Mouse (Mus musculus) brain, embryonic 14.5 days (tissue): ENCODE data around the gene Dthd1. TPM values are rescaled to one million over a fixed set of nuclear protein-coding genes. Genes with fewer than 3 reads are reported as not detected.

Experiments
- DNase-seq: peaks from one replicate; pipeline ENCODE4 v3.0.0-alpha.2; 2011; ENCODE audit warnings: low read depth
- CTCF ChIP-seq: fragments of 200-500 bp; IDR thresholded peaks from 2 replicates; pipeline ENCODE4 v1.5.1; 2012; ENCODE audit warnings: inconsistent platforms, mild to moderate bottlenecking, moderate library complexity, borderline replicate concordance; ENCODE audit not compliant: insufficient read depth, insufficient read length; ENCODE audit errors: extremely low read depth
- POLR2A ChIP-seq: fragments of 200-500 bp; IDR thresholded peaks from 2 replicates; pipeline ENCODE4 v1.6.1; 2012; ENCODE audit warnings: mild to moderate bottlenecking, inconsistent platforms, borderline replicate concordance; ENCODE audit not compliant: poor library complexity, insufficient read depth, insufficient read length, severe bottlenecking; ENCODE audit errors: extremely low read depth
- polyA plus RNA-seq: library from polyadenylated mRNA; depleted of rRNA; stranded (reverse); fragments of >200 nt; gene quantifications from 2 replicates; pipeline ENCODE4 v1.2.3, GENCODE M21; 2012; rRNA removed

The Dthd1 gene
- polyA plus RNA-seq, 1 experiment = not detected

GRCm38 (mm10) chr5:62906954-62907353 is 93.3 kb downstream of the Dthd1 start:
- peak; percentile 30 for DNase-seq
- no peak for TF ChIP-seq POLR2A
- peak; percentile 16; the same call in 1 of the 2 replicates for TF ChIP-seq CTCF

DNA sequence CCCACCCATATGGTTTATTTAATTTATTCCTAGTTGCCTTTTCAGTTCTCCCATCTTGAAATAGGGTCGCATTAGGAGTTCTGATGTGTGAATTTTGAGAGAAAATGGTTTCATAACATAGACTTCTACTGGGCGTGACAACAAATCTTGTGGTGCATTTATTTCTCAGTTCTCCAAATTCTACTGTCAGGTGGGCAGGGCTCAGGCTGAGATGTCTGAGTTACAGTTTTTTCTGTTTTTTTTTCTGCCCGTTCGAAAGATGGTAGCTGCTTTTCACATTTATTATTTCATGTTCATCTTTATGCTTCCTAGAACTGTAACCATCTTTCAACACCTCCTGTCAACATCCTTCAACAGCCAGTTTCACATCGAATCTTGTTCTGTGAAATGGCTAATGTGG is 95.5 kb downstream of the Dthd1 start:
- TF ChIP-seq POLR2A = no peak
- TF ChIP-seq CTCF = no peak

DNA sequence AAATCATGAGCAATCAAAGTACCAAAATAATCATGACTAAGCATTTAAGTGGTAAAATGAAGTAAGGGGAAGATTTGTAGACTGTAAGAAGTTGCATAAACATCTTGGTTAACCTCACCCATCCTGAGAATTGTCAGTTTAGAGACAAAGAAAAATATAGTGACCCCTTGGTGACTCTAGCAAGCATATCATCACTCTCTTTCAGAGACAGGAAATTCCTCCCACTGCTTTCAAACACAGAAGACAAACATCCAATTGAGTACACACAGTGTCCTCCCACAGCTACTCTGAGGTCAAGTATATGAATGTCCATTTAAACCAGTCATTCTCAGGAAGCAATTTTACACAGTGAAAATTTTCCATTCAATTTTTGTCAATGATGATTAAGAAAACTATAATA is 111.0 kb downstream of the Dthd1 start:
- no peak for TF ChIP-seq POLR2A
- no peak for TF ChIP-seq CTCF

More for the DNA sequence above, 95.5 kb downstream of the Dthd1 start:
- DNase-seq = no peak

More for the DNA sequence above, 111.0 kb downstream of the Dthd1 start:
- peak; percentile 8 for DNase-seq

Other genes starting within 250 kb of the Dthd1 start
- 3.0 and 3.3 TPM in 2 replicates for gene Arap2, start 47.7 kb upstream of the Dthd1 start, polyA plus RNA-seq